Mouse (Mus musculus): ENCODE data around the gene Nop9. TPM values are rescaled to one million over a fixed set of nuclear protein-coding genes. Genes with fewer than 3 reads are reported as not detected.
A peak's percentile ranks its signal among the peaks of the same experiment; 100 is the strongest.

Nop9 gene
- polyA plus RNA-seq, 1 experiment from 2014 or later, result 51.0 TPM

- H3K9ac ChIP-seq, result no peak overlapping the region
- ATAC-seq (ENCODE audit: insufficient number of reproducible peaks, insufficient read depth, low FRiP score, low TSS enrichment), result no peak
- H3K4me1 ChIP-seq, result no peaks in the 10 kb centered on the region
- H3K4me3 ChIP-seq, result no peak overlapping the region
- no peaks in the 10 kb centered on the region for H3K36me3 ChIP-seq
- no peak overlapping the region for H3K27ac ChIP-seq
- 73% methylated on average over 7 of the region's 7 CpGs for WGBS
- no peaks in the 10 kb centered on the region for H3K9me3 ChIP-seq
- H3K4me2 ChIP-seq (replicated peaks), result no peak overlapping the region
- H3K27me3 ChIP-seq, result no peaks in the 10 kb centered on the region
Observed at GRCm38 (mm10) chr14:55730116-55730515, 15.4 kb upstream of the Nop9 start.

DNA sequence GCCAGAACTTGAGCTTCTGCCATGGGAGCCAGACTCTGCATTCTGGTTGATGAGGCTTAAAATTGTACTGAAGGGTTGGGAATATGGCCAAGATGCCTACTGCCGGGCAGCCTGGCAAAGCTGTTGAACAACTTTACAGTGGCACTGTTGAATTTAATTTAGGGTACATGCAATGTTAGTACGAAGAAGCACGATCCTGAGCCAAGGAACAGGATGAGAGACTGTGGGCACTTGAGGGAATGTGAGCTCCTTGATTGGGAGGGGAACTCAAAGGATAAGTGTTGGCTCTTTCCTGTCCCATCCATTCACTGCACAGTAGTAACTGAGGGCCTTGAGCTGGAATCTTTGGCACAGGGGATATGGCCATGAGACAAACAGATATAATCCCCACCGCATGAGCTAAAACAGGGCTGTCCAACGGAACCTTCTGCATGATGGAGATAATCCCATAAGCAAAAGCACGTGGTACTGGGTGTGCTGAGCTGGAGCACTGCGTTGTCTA, 14.9 kb upstream of the Nop9 start:
- no peak for ATAC-seq (ENCODE audit: insufficient number of reproducible peaks, insufficient read depth, low FRiP score, low TSS enrichment)
- Histone ChIP-seq H3K36me3 (no peaks in the 10 kb centered on the region), H3K27me3 (no peaks in the 10 kb centered on the region), H3K9me3 (no peaks in the 10 kb centered on the region), H3K9ac (no peak overlapping the region), H3K4me1 (no peaks in the 10 kb centered on the region), H3K27ac (no peak overlapping the region), H3K4me3 (no peak overlapping the region), H3K4me2 (replicated peaks) (no peak overlapping the region)
- 86% methylated on average over 7 of the region's 7 CpGs for WGBS

GRCm38 (mm10) chr14:55733889-55734288, 11.6 kb upstream of the Nop9 start:
- Histone ChIP-seq H3K9me3 (no peaks in the 10 kb centered on the region), H3K9ac (no peak overlapping the region), H3K27me3 (no peaks in the 10 kb centered on the region), H3K36me3 (peaks cover 6% of the 10 kb centered on the region; the same call in 1 of the 2 replicates), H3K4me2 (replicated peaks) (no peak overlapping the region), H3K27ac (no peak overlapping the region), H3K4me3 (no peak overlapping the region), H3K4me1 (no peaks in the 10 kb centered on the region)
- ATAC-seq (ENCODE audit: insufficient number of reproducible peaks, insufficient read depth, low FRiP score, low TSS enrichment), result no peak
- 78% methylated on average over 10 of the region's 10 CpGs for WGBS

DNA sequence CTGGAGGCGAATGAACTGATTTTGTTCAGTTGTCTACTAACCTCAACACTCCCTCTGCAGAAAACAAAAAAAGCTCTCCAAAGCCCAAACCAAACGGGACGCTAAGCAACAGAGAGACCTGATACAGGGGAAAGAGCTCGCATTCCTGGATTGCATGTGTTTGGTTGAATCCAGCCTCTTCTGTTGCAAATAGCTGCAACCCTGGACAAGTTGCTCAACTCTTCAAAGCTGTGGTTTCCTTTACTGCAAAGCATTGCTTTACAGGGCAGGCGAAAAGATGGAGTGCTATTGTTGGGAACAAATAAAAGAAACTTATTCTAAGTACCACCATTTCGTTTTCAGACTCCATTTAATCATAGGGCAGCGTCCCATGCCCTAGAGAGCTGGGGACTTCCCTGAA, 10.6 kb upstream of the Nop9 start:
- no peaks in the 10 kb centered on the region for H3K4me1 ChIP-seq
- no peak overlapping the region for H3K4me2 ChIP-seq (replicated peaks)
- H3K27me3 ChIP-seq, result no peaks in the 10 kb centered on the region
- no peaks in the 10 kb centered on the region for H3K9me3 ChIP-seq
- 76% methylated on average over 7 of the region's 7 CpGs for WGBS
- no peak for ATAC-seq (ENCODE audit: insufficient number of reproducible peaks, insufficient read depth, low FRiP score, low TSS enrichment)
- H3K9ac ChIP-seq, result no peak overlapping the region
- H3K4me3 ChIP-seq, result no peak overlapping the region
- H3K36me3 ChIP-seq, result peaks cover 15% of the 10 kb centered on the region
- no peak overlapping the region for H3K27ac ChIP-seq

- no peaks in the 10 kb centered on the region for H3K27me3 ChIP-seq
- H3K36me3 ChIP-seq, result peaks cover 19% of the 10 kb centered on the region
- H3K4me3 ChIP-seq, result no peak overlapping the region
- H3K27ac ChIP-seq, result no peak overlapping the region
- no peak for ATAC-seq (ENCODE audit: insufficient number of reproducible peaks, insufficient read depth, low FRiP score, low TSS enrichment)
- H3K4me1 ChIP-seq, result no peaks in the 10 kb centered on the region
- H3K9me3 ChIP-seq, result no peaks in the 10 kb centered on the region
- H3K4me2 ChIP-seq (replicated peaks), result no peak overlapping the region
- H3K9ac ChIP-seq, result no peak overlapping the region
- 61% methylated on average over 3 of the region's 3 CpGs for WGBS
Observed at GRCm38 (mm10) chr14:55735334-55735733, 10.2 kb upstream of the Nop9 start.

GRCm38 (mm10) chr14:55735758-55736157, 9.7 kb upstream of the Nop9 start:
- no peak for ATAC-seq (ENCODE audit: insufficient number of reproducible peaks, insufficient read depth, low FRiP score, low TSS enrichment)
- no peaks in the 10 kb centered on the region for H3K4me1 ChIP-seq
- H3K27ac ChIP-seq, result no peak overlapping the region
- no peaks in the 10 kb centered on the region for H3K27me3 ChIP-seq
- peaks cover 24% of the 10 kb centered on the region for H3K36me3 ChIP-seq
- no peak overlapping the region for H3K4me2 ChIP-seq (replicated peaks)
- WGBS, result 84% methylated on average over 4 of the region's 4 CpGs
- no peak overlapping the region for H3K9ac ChIP-seq
- no peak overlapping the region for H3K4me3 ChIP-seq
- H3K9me3 ChIP-seq, result no peaks in the 10 kb centered on the region

DNA sequence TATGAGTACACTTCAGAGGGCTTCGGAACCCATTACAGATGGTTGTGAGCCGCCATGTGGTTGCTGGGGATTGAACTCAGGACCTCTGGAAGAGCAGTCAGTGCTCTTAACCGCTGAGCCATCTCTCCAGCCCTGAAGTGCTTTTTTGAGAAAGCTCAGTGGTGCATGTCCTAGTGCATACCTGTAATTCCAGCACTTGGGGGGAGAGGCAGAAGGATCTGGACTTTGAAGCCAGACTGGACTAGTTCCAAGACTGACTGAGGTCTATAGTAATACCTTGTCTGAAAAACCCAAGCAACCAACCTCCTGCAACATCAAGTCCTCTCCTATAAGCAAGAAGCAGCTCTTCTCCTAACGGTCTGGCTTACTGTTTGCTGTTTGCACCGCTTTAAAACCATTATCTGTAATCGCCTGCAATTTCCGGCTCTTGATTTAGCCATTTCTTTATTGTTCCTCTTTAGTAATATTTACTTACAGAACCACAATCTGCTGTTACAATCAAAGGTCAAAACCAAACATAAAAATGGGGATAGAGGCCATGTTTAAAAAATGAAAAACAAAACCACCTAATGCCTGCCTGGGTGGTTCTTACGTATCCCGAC, 8.3 kb upstream of the Nop9 start:
- no peak overlapping the region for H3K4me3 ChIP-seq
- H3K9me3 ChIP-seq, result no peaks in the 10 kb centered on the region
- no peak overlapping the region for H3K27ac ChIP-seq
- no peak overlapping the region for H3K4me2 ChIP-seq (replicated peaks)
- no peak overlapping the region for H3K9ac ChIP-seq
- WGBS, result 86% methylated on average over 9 of the region's 9 CpGs
- no peaks in the 10 kb centered on the region for H3K27me3 ChIP-seq
- no peaks in the 10 kb centered on the region for H3K4me1 ChIP-seq
- H3K36me3 ChIP-seq, result peaks cover 30% of the 10 kb centered on the region
- no peak for ATAC-seq (ENCODE audit: insufficient number of reproducible peaks, insufficient read depth, low FRiP score, low TSS enrichment)

GRCm38 (mm10) chr14:55743711-55744110, 1.8 kb upstream of the Nop9 start:
- H3K27me3 ChIP-seq, result no peaks in the 10 kb centered on the region
- peak overlapping the region; percentile 17; the same call in 1 of the 2 replicates for H3K4me3 ChIP-seq
- peak overlapping the region; percentile 33 for H3K4me2 ChIP-seq (replicated peaks)
- 20% methylated on average over 10 of the region's 10 CpGs for WGBS
- H3K9me3 ChIP-seq, result no peaks in the 10 kb centered on the region
- H3K4me1 ChIP-seq, result peaks cover 27% of the 10 kb centered on the region
- peaks cover 25% of the 10 kb centered on the region for H3K36me3 ChIP-seq
- peak; percentile 59; the same call in 1 of the 2 replicates for ATAC-seq (ENCODE audit: insufficient number of reproducible peaks, insufficient read depth, low FRiP score, low TSS enrichment)
- H3K27ac ChIP-seq, result no peak overlapping the region
- peak overlapping the region; percentile 36; the same call in 1 of the 2 replicates for H3K9ac ChIP-seq

GRCm38 (mm10) chr14:55745861-55746237, 356 bp downstream of the Nop9 start:
- under 1% methylated on average over 31 of the region's 31 CpGs for WGBS
- Histone ChIP-seq H3K4me2 (replicated peaks) (peak overlapping the region; percentile 98), H3K9ac (peak overlapping the region; percentile 85), H3K27ac (no peak overlapping the region), H3K4me1 (peaks cover 27% of the 10 kb centered on the region), H3K9me3 (no peaks in the 10 kb centered on the region), H3K27me3 (no peaks in the 10 kb centered on the region), H3K36me3 (peaks cover 24% of the 10 kb centered on the region), H3K4me3 (peak overlapping the region; percentile 97)
- no peak for ATAC-seq (ENCODE audit: insufficient number of reproducible peaks, insufficient read depth, low FRiP score, low TSS enrichment)

DNA sequence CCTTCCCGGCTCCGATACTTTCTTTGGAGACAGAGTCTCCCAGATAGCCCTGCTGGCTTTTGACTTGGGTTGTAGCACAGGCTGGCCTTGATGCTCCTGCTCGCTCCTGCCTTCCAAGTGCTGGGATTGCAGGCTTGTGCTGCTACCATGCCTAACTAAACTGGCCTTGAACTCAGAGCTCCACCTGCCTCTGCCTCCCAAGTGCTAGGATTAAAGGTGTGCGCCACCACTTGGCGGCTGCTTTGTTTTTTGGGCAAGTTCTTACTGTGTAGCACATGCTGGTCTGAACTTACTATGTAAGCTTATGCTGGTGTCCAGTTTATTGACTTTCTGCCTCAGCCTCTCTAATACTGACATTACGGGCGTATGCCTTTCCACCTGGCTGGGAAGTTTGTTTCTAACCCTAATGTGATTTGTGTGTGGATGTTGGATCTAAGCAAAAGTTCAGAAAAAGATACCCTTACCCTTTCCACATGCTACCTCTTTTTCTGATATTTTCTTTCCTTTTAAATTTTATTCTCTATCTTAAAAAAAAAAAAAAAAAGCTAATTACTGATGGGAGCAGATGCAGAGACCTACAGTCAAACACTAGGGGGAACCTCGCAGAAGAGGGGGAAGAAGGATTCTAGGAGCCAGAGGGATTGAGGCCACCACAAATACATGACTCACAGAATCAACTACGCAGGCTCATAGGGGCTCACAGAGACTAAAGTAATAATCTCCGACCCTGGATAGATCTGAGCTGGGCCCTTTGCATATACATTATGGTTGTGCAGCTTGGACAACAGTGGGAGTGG, 1.8 kb downstream of the Nop9 start:
- Histone ChIP-seq H3K4me3 (peak overlapping the region; percentile 97; the same call in 1 of the 2 replicates), H3K27me3 (no peaks in the 10 kb centered on the region), H3K4me1 (peaks cover 27% of the 10 kb centered on the region), H3K4me2 (replicated peaks) (peak overlapping the region; percentile 98), H3K36me3 (peaks cover 32% of the 10 kb centered on the region), H3K9ac (no peak overlapping the region), H3K27ac (no peak overlapping the region), H3K9me3 (no peaks in the 10 kb centered on the region)
- ATAC-seq (ENCODE audit: insufficient number of reproducible peaks, insufficient read depth, low FRiP score, low TSS enrichment), result no peak
- 83% methylated on average over 10 of the region's 10 CpGs for WGBS

- Histone ChIP-seq H3K27ac (no peak overlapping the region), H3K4me2 (replicated peaks) (no peak overlapping the region), H3K9ac (no peak overlapping the region), H3K9me3 (no peaks in the 10 kb centered on the region), H3K4me3 (no peak overlapping the region), H3K4me1 (0 out of 2 replicates have a peak, but pooled peaks cover 6% of the 10 kb centered on the region), H3K36me3 (peaks cover 41% of the 10 kb centered on the region), H3K27me3 (peaks cover 14% of the 10 kb centered on the region)
- no peak for ATAC-seq (ENCODE audit: insufficient number of reproducible peaks, insufficient read depth, low FRiP score, low TSS enrichment)
- 86% methylated on average over 6 of the region's 6 CpGs for WGBS
Observed at GRCm38 (mm10) chr14:55757566-55757965, 12.1 kb downstream of the Nop9 start.

DNA sequence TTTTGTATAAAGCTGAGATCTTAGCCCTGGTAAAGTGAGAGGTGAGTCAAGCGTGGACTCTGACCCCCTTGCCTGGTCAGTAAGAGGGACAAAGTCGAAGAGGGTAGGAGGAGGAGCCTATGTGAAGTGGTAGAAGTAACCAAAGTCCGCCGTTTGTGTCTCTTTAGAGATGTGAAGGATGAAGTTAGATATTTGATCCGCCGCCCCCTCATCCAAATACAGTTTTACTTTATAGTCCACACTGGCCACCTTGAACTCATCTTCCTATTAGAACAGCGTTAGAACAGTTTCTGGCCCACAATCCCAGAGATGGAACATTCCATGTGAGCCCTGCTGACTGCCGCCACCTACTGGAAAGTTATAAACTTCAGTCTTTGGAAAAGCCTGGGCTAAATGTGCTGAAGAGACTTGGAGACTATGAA, 12.9 kb downstream of the Nop9 start, which contains the start of gene Cideb:
TSS of gene Cideb (minus strand) at position 96 of the 422 bp plus-strand sequence.
- 0 out of 2 replicates have a peak, but pooled peaks cover 6% of the 10 kb centered on the region for H3K4me1 ChIP-seq
- peaks cover 20% of the 10 kb centered on the region for H3K27me3 ChIP-seq
- H3K36me3 ChIP-seq, result peaks cover 33% of the 10 kb centered on the region
- H3K9ac ChIP-seq, result no peak within 1 kb of the TSS
- no peak for ATAC-seq (ENCODE audit: insufficient number of reproducible peaks, insufficient read depth, low FRiP score, low TSS enrichment)
- H3K27ac ChIP-seq, result no peak within 1 kb of the TSS
- 14% methylated on average over 8 of the region's 8 CpGs for WGBS
- H3K9me3 ChIP-seq, result no peaks in the 10 kb centered on the region
- H3K4me3 ChIP-seq, result no peak within 1 kb of the TSS
- H3K4me2 ChIP-seq (replicated peaks), result peak within 1 kb of the TSS; percentile 13; the same call in 1 of the 2 replicates
